Mouse (Mus musculus): ENCODE measurements around the gene Scmh1.

DNA sequence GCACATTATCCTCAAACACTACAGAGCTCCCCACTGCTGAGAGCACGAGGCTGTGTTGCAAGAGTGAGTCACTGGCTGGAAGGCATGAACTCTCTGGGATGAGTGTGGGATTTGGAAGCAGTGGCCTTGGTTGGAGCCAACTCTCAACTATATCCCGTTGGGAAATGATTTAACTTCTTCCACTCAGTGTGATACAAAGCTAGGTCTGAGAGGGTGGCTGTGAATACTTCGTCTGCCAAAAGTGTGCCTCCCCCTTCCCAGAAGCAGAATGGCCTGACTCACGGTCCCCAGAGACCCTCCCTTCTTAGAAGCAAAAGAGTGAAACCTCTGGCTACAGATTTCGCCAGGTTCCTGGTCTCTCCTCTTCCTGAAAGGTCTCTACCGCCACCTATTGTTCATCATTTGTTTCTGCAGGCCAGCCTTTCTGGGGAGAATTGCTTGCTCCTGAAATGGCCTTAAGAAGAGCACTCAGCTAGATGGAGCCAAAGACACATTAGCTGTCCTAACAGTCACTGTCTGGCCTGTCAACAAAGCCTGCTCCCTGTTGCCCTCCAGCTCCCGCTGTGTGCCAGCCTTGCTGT, 24.2 kb upstream of the Scmh1 start:
- no peak for TF ChIP-seq GATA1 (IDR thresholded peaks at IDR 0.05; ENCODE audit: borderline replicate concordance, low read length)
- no peak for TF ChIP-seq FLI1 (IDR thresholded peaks at IDR 0.05; ENCODE audit: low read length)

Data from megakaryocyte, embryonic 14.5 days (primary cell).